Mouse (Mus musculus) adrenal gland (tissue): ENCODE measurements around the gene Gm5751.
"Not testable (repeated sequence)": the region's sequence is repeated elsewhere in the genome, so short reads cannot be mapped to it uniquely, and the experiment has no call there.

Experiments
- intact Hi-C: fragments of 180-260 bp; cut with DNase I; formaldehyde crosslinking; loops from one replicate; pipeline ENCODE4 v1.15.1; 2025
- long read RNA-seq, 2 experiments: library from polyadenylated mRNA; unstranded; transcript quantifications; one replicate each; pipeline ENCODE4 v2.0.0; 2020; ENCODE audit warnings: borderline replicate concordance in 1 of 2; ENCODE audit not compliant: insufficient replicate concordance in 1 of 2

Gm5751 gene
- long read RNA-seq, experiment 1: 0 reads
- long read RNA-seq, experiment 2: 0 reads

- intact Hi-C loops: not testable (repeated sequence)
Measured at GRCm38 (mm10) chrX:8873953-8874352, at the start of gene Gm5751. Gene Gm5751, plus strand, starts transcription at chrX:8874253.

- intact Hi-C loops: no loop called here
Measured at GRCm38 (mm10) chrX:8832043-8832442, 42.0 kb upstream of the Gm5751 start.

GRCm38 (mm10) chrX:8843694-8844093 is 30.4 kb upstream of the Gm5751 start, which contains the start of gene Gm6592:
Gene Gm6592, plus strand, starts transcription at chrX:8843994.
- intact Hi-C loops: no loop called here

GRCm38 (mm10) chrX:8852486-8852885 is 21.6 kb upstream of the Gm5751 start:
- intact Hi-C loops: no loop called here

GRCm38 (mm10) chrX:8864331-8864730 is 9.7 kb upstream of the Gm5751 start:
- intact Hi-C loops: not testable (repeated sequence)

DNA sequence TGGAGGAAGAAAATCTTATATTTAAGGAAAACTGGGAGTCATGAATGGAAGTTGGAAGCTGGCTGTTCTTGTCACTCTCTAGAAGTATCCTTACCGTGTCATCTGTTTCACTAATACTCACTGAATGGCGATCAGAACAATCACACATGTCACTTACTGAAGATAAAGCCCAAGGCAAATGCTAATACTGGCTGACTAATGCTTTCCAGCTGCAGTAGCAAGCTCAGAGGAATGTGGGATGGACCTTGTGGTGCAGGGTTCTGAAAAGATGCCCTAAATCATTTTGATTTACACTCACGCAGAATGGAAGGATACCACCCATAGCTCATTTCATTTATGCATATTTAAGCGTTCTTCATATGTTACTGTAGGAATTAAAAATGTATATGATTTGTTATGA is 10.3 kb downstream of the Gm5751 start:
- intact Hi-C loops: no loop called here

DNA sequence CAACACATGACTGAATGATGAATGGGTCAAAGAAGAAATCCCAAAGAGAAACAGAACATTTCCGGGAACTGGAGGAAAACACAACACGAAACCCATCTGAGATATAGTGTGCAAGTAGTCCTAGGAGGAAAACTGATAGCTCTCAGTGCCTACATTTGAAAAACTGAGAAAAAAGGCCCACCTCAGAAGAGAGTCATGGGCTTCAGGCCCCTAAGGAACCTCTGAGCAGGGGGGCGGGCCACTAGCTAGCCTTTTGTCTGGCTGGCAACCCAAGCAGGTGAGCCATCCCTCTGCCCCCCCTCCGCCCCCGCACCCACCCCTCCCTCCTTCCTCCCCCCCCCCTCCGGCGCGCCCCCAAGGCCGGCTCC is 17.9 kb downstream of the Gm5751 start:
- intact Hi-C loops: no loop called here

- intact Hi-C loops: no loop called here
Measured at GRCm38 (mm10) chrX:8892343-8893155, 18.5 kb downstream of the Gm5751 start, which contains the start of gene B630019K06Rik. Gene B630019K06Rik, plus strand, starts transcription at chrX:8892382.

DNA sequence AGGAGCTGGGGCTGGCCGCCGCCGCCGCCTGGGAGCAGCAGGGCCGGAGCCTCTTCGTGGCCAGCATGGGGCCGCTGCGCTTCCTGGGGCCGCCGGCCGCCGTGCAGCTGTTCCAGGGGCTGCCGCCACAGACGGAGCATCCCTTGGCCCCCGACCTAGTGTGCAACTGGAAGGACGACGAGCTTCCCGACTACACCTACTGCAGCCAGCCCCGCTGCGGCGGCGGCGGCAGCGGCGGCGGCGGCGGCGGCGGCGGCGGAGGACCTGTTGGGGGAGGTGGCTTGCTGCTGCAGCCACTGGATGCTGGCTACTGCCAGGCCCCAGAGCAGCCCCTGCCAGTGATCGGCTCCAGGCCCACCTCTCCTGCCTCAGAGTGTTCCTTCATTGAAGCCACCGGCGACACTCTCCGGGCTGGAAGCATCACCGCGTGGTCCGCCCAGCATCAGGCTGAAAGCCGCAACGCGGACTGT is 19.2 kb downstream of the Gm5751 start:
- intact Hi-C loops: no loop called here

- intact Hi-C loops: no loop called here
Measured at GRCm38 (mm10) chrX:8900823-8901222, 26.8 kb downstream of the Gm5751 start.

DNA sequence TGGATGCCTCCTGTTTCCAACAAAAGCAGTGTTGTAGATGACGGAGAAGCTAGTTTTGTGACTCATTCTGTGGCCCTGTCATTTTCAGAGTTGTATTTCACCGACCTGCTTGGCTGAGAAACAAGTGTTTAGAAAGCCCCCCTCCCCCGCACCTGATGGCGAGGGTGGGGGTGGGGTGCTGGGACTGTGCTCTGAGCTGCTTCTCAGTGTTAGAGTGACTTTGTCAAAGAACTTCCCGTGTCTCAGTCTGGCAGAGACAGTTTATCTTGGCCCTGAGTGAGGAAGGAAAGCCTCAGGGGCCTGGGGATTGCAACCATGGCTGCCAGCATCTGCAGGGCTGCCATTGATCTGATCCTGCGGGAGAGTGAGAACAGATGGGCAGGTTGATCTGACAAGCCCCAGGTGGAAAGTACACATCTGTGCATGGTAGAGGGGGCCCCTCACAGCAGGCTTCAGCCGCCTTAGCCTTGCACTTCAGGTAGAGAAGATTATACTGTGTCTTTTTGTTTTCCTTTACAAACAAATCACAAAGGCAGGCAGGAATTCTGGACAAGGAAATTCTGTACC is 27.9 kb downstream of the Gm5751 start:
- intact Hi-C loops: no loop called here

DNA sequence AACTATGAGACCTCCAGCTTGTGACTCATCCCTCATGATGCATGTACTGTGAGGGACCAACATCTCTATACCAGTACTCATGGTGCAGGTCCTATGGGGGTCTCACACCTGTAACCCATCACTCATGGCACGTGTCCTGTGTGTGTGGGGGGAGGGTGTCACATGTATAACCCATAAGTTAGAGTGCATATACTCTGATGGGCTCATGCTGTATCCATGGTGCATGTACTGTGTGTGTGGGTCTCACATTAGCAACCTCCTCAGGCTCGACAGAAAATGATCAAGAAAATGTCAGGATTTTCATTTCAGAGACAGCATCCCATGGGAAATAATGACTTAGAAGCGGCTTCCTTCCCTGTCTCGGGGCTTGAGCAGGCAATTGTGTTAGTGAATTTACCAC is 47.0 kb downstream of the Gm5751 start:
- intact Hi-C loops: no loop called here

DNA sequence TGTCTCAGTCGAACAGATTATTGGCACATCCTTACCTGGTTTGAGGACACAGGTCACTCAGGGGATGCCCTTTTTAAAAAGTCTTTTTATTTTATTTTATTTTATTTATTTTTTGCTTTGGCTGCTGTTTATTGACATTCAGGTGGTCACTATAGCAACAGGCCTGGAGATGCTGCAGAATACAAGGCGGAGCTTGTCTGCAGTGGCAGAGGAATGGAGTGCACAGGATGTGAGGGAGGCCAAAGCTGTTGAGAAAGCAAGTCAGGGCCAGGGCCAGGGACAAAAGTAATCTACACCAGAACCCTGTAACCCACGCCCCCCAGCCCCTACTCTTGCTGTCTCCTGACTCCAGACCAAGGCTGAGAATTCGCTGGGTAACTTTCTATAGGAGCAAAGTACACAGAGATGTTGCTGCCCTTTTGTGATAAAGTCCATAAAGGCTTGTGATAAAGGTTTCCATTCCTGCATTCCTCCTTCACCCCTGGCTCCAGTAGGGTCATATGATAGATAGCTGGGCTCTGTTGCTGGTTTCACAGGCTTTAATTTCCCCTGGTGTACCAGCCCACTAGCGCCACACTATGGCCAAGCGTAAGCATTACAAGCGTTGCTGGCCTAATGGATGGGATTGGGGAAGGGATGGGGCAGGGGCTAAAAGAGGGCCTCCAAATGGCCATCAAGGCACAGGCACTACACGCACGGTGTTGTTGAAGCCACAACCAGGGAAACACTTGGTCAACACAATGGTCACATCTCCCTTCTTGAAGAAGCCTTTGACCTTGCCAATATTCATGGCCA is 48.0 kb downstream of the Gm5751 start:
- intact Hi-C loops: no loop called here

- intact Hi-C loops: no loop called here
Measured at GRCm38 (mm10) chrX:8927308-8927707, 53.3 kb downstream of the Gm5751 start.
